Mouse (Mus musculus): ENCODE measurements around the gene Exoc6b. TPM values are rescaled to one million over a fixed set of nuclear protein-coding genes. Genes with fewer than 3 reads are reported as not detected.
"Not testable (repeated sequence)": the region's sequence is repeated elsewhere in the genome, so short reads cannot be mapped to it uniquely, and the experiment has no call there.

The Exoc6b gene
- polyA plus RNA-seq (2012; rRNA removed), result 39.5 and 42.5 TPM in 2 replicates

GRCm38 (mm10) chr6:85069023-85069985, at the start of gene Exoc6b:
Gene Exoc6b, minus strand, starts transcription at chr6:85069513.
- H3K4me3 ChIP-seq (replicated peaks; ENCODE audit: insufficient read depth, low read depth, low read length), result peak within 1 kb of the TSS; percentile 79
- no peaks in the 10 kb centered on the region for H3K27me3 ChIP-seq (ENCODE audit: control insufficient read depth, insufficient read depth, low read length)
- WGBS, result under 1% methylated on average over 63 of the region's 63 CpGs
- TF ChIP-seq POLR2A (IDR thresholded peaks at IDR 0.05; ENCODE audit: borderline replicate concordance, insufficient read depth, low read length) (peak; percentile 75; the same call in 1 of the 2 replicates), CTCF (IDR thresholded peaks at IDR 0.05; ENCODE audit: borderline replicate concordance, insufficient read depth, low read depth, low read length) (no peak; the same call in 1 of the 2 replicates)
- peaks cover 3% of the 10 kb centered on the region; the same call in 1 of the 2 replicates for H3K4me1 ChIP-seq (ENCODE audit: control insufficient read depth, insufficient read depth, low read length)
- peak; percentile 88 to 94 for DNase-seq
- H3K27ac ChIP-seq (ENCODE audit: insufficient read depth, low read length), result peak within 1 kb of the TSS; percentile 24

DNA sequence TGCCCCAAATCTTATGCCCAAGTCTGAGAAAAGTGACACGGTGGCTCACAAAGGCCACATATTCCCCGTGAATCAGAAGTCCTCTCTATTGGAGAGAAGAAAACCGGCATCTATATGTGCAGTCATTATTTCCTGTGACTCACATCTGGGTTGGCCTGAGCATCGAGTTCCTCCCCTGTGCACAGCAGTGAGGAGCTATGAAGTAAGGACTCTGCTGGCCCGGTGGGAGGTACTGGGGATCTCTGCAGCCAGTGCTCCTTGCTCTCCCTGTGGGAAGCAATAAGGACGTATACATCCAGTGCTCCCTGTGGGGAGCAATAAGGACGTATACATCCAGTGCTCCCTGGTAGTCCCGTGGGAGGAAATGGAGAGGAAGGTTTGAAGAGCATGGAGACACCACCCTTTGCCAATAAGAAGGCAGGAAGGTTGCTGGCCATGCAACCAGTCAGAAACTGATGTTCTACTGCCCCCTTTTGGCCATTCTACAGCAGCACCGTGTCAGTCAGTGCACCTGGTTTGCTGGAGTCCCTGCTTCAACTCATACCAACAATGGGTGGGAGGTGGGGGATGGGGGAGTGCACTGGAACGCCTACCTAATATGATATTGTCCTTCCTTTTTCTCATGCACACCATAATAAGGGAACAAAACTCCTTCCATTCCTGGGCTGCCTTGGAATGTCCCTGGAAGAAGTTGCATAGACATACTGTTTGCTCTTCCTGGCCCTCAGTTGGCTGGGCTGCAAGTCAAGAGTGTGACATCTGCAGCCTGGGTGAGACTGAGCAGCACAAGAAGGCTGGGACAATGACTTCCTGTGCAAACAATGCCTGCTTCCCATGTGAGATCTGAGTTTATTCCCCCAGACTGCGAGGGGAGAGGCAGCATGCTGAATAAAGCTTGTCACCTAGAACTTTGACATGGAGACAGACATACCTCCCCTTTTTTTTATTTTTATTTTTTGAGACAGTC, 48.5 kb upstream of the Exoc6b start:
- not testable (repeated sequence) for H3K27me3 ChIP-seq (ENCODE audit: control insufficient read depth, insufficient read depth, low read length); H3K27ac ChIP-seq (ENCODE audit: insufficient read depth, low read length); H3K4me3 ChIP-seq (replicated peaks; ENCODE audit: insufficient read depth, low read depth, low read length); H3K4me1 ChIP-seq (ENCODE audit: control insufficient read depth, insufficient read depth, low read length)
- 37% methylated on average over 11 of the region's 11 CpGs for WGBS
- DNase-seq, result peak; percentile 48 to 55
- TF ChIP-seq CTCF (IDR thresholded peaks at IDR 0.05; ENCODE audit: borderline replicate concordance, insufficient read depth, low read depth, low read length), result peak; percentile 76

GRCm38 (mm10) chr6:85105033-85105615, 35.8 kb upstream of the Exoc6b start:
- H3K4me1 ChIP-seq (ENCODE audit: control insufficient read depth, insufficient read depth, low read length), result no peaks in the 10 kb centered on the region
- TF ChIP-seq CTCF (IDR thresholded peaks at IDR 0.05; ENCODE audit: borderline replicate concordance, insufficient read depth, low read depth, low read length) (no peak), POLR2A (IDR thresholded peaks at IDR 0.05; ENCODE audit: borderline replicate concordance, insufficient read depth, low read length) (no peak)
- H3K27ac ChIP-seq (ENCODE audit: insufficient read depth, low read length), result no peak overlapping the region
- WGBS, result 84% methylated on average over 10 of the region's 10 CpGs
- no peaks in the 10 kb centered on the region for H3K27me3 ChIP-seq (ENCODE audit: control insufficient read depth, insufficient read depth, low read length)
- no peak for DNase-seq
- no peak overlapping the region for H3K4me3 ChIP-seq (replicated peaks; ENCODE audit: insufficient read depth, low read depth, low read length)

DNA sequence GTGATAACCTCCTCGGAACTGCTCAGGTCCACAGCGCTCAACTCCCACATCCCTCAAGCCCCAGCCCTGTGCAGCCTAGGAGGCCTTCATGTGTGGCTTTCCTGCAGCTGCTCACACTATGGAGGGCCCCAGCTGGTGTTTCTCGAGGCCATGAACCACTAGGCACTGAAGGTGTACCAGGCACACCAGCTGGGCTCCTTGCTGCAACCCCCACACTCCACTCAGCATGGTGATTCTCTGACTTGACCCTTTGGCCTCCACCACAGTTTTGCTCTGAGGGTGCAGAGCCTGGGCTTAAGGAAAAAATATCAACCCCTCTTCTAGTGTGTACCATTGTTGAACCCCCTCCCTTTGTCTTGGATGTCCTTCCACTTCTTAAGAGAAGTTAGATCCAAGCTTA, 34.0 kb upstream of the Exoc6b start:
- Histone ChIP-seq H3K4me1 (ENCODE audit: control insufficient read depth, insufficient read depth, low read length) (no peaks in the 10 kb centered on the region), H3K27me3 (ENCODE audit: control insufficient read depth, insufficient read depth, low read length) (no peaks in the 10 kb centered on the region), H3K4me3 (replicated peaks; ENCODE audit: insufficient read depth, low read depth, low read length) (no peak overlapping the region), H3K27ac (ENCODE audit: insufficient read depth, low read length) (no peak overlapping the region)
- TF ChIP-seq POLR2A (IDR thresholded peaks at IDR 0.05; ENCODE audit: borderline replicate concordance, insufficient read depth, low read length), result no peak
- TF ChIP-seq CTCF (IDR thresholded peaks at IDR 0.05; ENCODE audit: borderline replicate concordance, insufficient read depth, low read depth, low read length), result no peak
- 77% methylated on average over 3 of the region's 3 CpGs for WGBS
- DNase-seq, result no peak

DNA sequence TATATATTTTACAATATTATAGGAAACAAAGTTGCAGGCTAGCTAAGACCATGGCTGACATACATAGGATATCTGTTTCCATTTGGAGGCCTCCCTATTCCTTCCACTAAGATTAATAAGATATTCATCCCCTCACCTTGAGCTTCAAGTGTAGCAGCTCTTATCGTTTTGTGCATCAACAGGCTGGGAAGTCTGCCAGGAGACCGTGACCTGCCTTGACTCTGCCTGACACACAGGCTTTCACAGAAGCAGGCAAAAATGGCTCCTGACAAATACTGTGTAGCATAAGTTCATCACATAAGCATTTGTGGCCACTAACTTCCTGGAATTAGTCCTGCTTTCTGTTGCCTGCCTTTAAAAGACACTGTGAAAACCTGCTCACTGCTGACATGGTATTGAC, 27.1 kb upstream of the Exoc6b start:
- no peak overlapping the region for H3K4me3 ChIP-seq (replicated peaks; ENCODE audit: insufficient read depth, low read depth, low read length)
- TF ChIP-seq CTCF (IDR thresholded peaks at IDR 0.05; ENCODE audit: borderline replicate concordance, insufficient read depth, low read depth, low read length) (no peak), POLR2A (IDR thresholded peaks at IDR 0.05; ENCODE audit: borderline replicate concordance, insufficient read depth, low read length) (no peak)
- no peaks in the 10 kb centered on the region for H3K27me3 ChIP-seq (ENCODE audit: control insufficient read depth, insufficient read depth, low read length)
- no peak overlapping the region for H3K27ac ChIP-seq (ENCODE audit: insufficient read depth, low read length)
- DNase-seq, result no peak
- H3K4me1 ChIP-seq (ENCODE audit: control insufficient read depth, insufficient read depth, low read length), result no peaks in the 10 kb centered on the region
- WGBS, result 34% methylated on average over 2 of the region's 2 CpGs

GRCm38 (mm10) chr6:85087425-85087824, 18.1 kb upstream of the Exoc6b start:
- Histone ChIP-seq H3K4me1 (ENCODE audit: control insufficient read depth, insufficient read depth, low read length) (no peaks in the 10 kb centered on the region), H3K27me3 (ENCODE audit: control insufficient read depth, insufficient read depth, low read length) (no peaks in the 10 kb centered on the region), H3K27ac (ENCODE audit: insufficient read depth, low read length) (no peak overlapping the region), H3K4me3 (replicated peaks; ENCODE audit: insufficient read depth, low read depth, low read length) (no peak overlapping the region)
- TF ChIP-seq POLR2A (IDR thresholded peaks at IDR 0.05; ENCODE audit: borderline replicate concordance, insufficient read depth, low read length) (no peak), CTCF (IDR thresholded peaks at IDR 0.05; ENCODE audit: borderline replicate concordance, insufficient read depth, low read depth, low read length) (no peak)
- no peak for DNase-seq
- 88% methylated on average over 4 of the region's 4 CpGs for WGBS

- Histone ChIP-seq H3K4me3 (replicated peaks; ENCODE audit: insufficient read depth, low read depth, low read length) (no peak overlapping the region), H3K4me1 (ENCODE audit: control insufficient read depth, insufficient read depth, low read length) (no peaks in the 10 kb centered on the region), H3K27ac (ENCODE audit: insufficient read depth, low read length) (no peak overlapping the region), H3K27me3 (ENCODE audit: control insufficient read depth, insufficient read depth, low read length) (no peaks in the 10 kb centered on the region)
- TF ChIP-seq CTCF (IDR thresholded peaks at IDR 0.05; ENCODE audit: borderline replicate concordance, insufficient read depth, low read depth, low read length) (no peak), POLR2A (IDR thresholded peaks at IDR 0.05; ENCODE audit: borderline replicate concordance, insufficient read depth, low read length) (no peak)
- no peak for DNase-seq
- WGBS, result 72% methylated on average over 3 of the region's 3 CpGs
Observed at GRCm38 (mm10) chr6:85086645-85087044, 17.3 kb upstream of the Exoc6b start.

- not testable (repeated sequence) for H3K4me3 ChIP-seq (replicated peaks; ENCODE audit: insufficient read depth, low read depth, low read length); H3K27me3 ChIP-seq (ENCODE audit: control insufficient read depth, insufficient read depth, low read length); H3K27ac ChIP-seq (ENCODE audit: insufficient read depth, low read length); H3K4me1 ChIP-seq (ENCODE audit: control insufficient read depth, insufficient read depth, low read length)
- WGBS, result 47% methylated on average over 29 of the region's 29 CpGs
- peak; percentile 58 to 73 for DNase-seq
Observed at GRCm38 (mm10) chr6:85076179-85076720, 6.9 kb upstream of the Exoc6b start.
